Mouse (Mus musculus) thymus, postnatal 36 days (tissue): Measurements from ENCODE around the gene Rhpn2.
A peak's percentile ranks its signal among the peaks of the same experiment; 100 is the strongest.
"Not testable (repeated sequence)": the region's sequence is repeated elsewhere in the genome, so short reads cannot be mapped to it uniquely, and the experiment has no call there.

Experiments used
- DNase-seq, 2 experiments: peaks; one replicate each; pipeline ENCODE4 v3.0.0; 2022; ENCODE audit warnings: mixed read lengths in 2 of 2

Gene Rhpn2

GRCm38 (mm10) chr7:35333692-35334526 lies at the start of gene Rhpn2:
Rhpn2 (plus strand) TSS chr7:35334170.
- peak; percentile 95 to 97 for DNase-seq

- DNase-seq, result no peak
Measured at GRCm38 (mm10) chr7:35293464-35293863, 40.5 kb upstream of the Rhpn2 start.

GRCm38 (mm10) chr7:35295631-35296030 lies 38.3 kb upstream of the Rhpn2 start:
- DNase-seq, result no peak

GRCm38 (mm10) chr7:35297886-35298285 lies 36.1 kb upstream of the Rhpn2 start:
- no peak for DNase-seq

GRCm38 (mm10) chr7:35299656-35300055 lies 34.3 kb upstream of the Rhpn2 start:
- no peak for DNase-seq

GRCm38 (mm10) chr7:35300792-35301191 lies 33.2 kb upstream of the Rhpn2 start:
- no peak for DNase-seq

- no peak for DNase-seq
Measured at GRCm38 (mm10) chr7:35311214-35311613, 22.8 kb upstream of the Rhpn2 start.

GRCm38 (mm10) chr7:35314156-35314555 lies 19.8 kb upstream of the Rhpn2 start:
- DNase-seq, result no peak

GRCm38 (mm10) chr7:35317729-35318609 lies 16.0 kb upstream of the Rhpn2 start, which contains the start of gene Gpatch1:
Gpatch1 (minus strand) TSS chr7:35318440.
- peak; percentile 89 to 95 for DNase-seq

GRCm38 (mm10) chr7:35319221-35319620 lies 14.7 kb upstream of the Rhpn2 start:
- DNase-seq, result not testable (repeated sequence)

- DNase-seq, result no peak
Measured at GRCm38 (mm10) chr7:35319755-35320154, 14.2 kb upstream of the Rhpn2 start.

GRCm38 (mm10) chr7:35322161-35322560 lies 11.8 kb upstream of the Rhpn2 start:
- no peak for DNase-seq

GRCm38 (mm10) chr7:35322732-35323420 lies 11.1 kb upstream of the Rhpn2 start:
- no peak for DNase-seq

- no peak for DNase-seq
Measured at GRCm38 (mm10) chr7:35331590-35331989, 2.4 kb upstream of the Rhpn2 start.

- DNase-seq, result peak; percentile 4 to 23
Measured at GRCm38 (mm10) chr7:35333231-35333651, 729 bp upstream of the Rhpn2 start.

GRCm38 (mm10) chr7:35334527-35335452 lies 820 bp downstream of the Rhpn2 start:
- peak in 1 of 2 experiments; percentile 35 for DNase-seq

- DNase-seq, result no peak
Measured at GRCm38 (mm10) chr7:35340196-35340595, 6.2 kb downstream of the Rhpn2 start.

- DNase-seq, result no peak
Measured at GRCm38 (mm10) chr7:35341282-35341681, 7.3 kb downstream of the Rhpn2 start.

- no peak for DNase-seq
Measured at GRCm38 (mm10) chr7:35342498-35342897, 8.5 kb downstream of the Rhpn2 start.

GRCm38 (mm10) chr7:35344785-35345330 lies 10.9 kb downstream of the Rhpn2 start:
- no peak for DNase-seq

- DNase-seq, result no peak
Measured at GRCm38 (mm10) chr7:35347918-35348700, 14.1 kb downstream of the Rhpn2 start.
